10 mouse cellular contexts compared by ENCODE assay signal in genomic region chr9:107901627-107901914, GRCm38 (mm10). TPM values are rescaled to one million over a fixed set of nuclear protein-coding genes. Genes with fewer than 3 reads are reported as not detected.
A peak's percentile ranks its signal among the peaks of the same experiment; 100 is the strongest.
DNase-seq lines count a peak whose midpoint lies in the region; ATAC-seq lines count a peak whose summit lies in the region.
"Had no signal": no experiment of that assay in that cellular context is flagged by ENCODE, and none has a peak within 500 bp of the region (broad histone marks: within the 10 kb centered on the region; RNA-seq: fewer than 3 reads in every experiment).

No protein-coding gene starts in this region.

- WGBS in heart, embryonic 16.5 days = 28% methylated on average over 17 of the region's 17 CpGs
- WGBS in embryonic facial prominence, embryonic 13.5 days = 17% methylated on average over 17 of the region's 17 CpGs
- WGBS in intestine, embryonic 15.5 days = 26% methylated on average over 17 of the region's 17 CpGs
- whole genome bisulfite sequencing in midbrain, embryonic 16.5 days = 11% methylated on average over 17 of the region's 17 CpGs

- 0 out of 2 replicates have a peak, but pooled peaks cover 2% of the 10 kb centered on the region for H3K36me3 ChIP-seq in heart, embryonic 16.5 days (ENCODE audit: control insufficient read depth, insufficient read depth)
- H3K36me3 ChIP-seq in embryonic facial prominence, embryonic 13.5 days = peaks cover 35% of the 10 kb centered on the region
- H3K36me3 ChIP-seq in intestine, embryonic 15.5 days = peaks cover 10% of the 10 kb centered on the region
- no peaks in the 10 kb centered on the region; the same call in 1 of the 2 replicates for H3K36me3 ChIP-seq in midbrain, embryonic 16.5 days (ENCODE audit: control insufficient read depth, insufficient read depth, low read length)

- no peaks in the 10 kb centered on the region for H3K9me3 ChIP-seq in heart, embryonic 16.5 days (replicated peaks; ENCODE audit: control insufficient read depth, low read length)
- no peaks in the 10 kb centered on the region for H3K9me3 ChIP-seq in embryonic facial prominence, embryonic 13.5 days
- no peaks in the 10 kb centered on the region for H3K9me3 ChIP-seq in intestine, embryonic 15.5 days
- H3K9me3 ChIP-seq in midbrain, embryonic 16.5 days (replicated peaks; ENCODE audit: control insufficient read depth, low read length, poor library complexity, severe bottlenecking) = no peaks in the 10 kb centered on the region

- no peak for DNase-seq in heart, adult 8-10 months (ENCODE audit: low spot score)
- DNase-seq in thymus, adult 18-20 months = no peak
- DNase-seq in gastrocnemius, adult 8-10 months (ENCODE audit: low spot score in 2 of 2) = no peak
- DNase-seq in right cerebral cortex, adult 18-20 months = no peak

- peaks cover 14% of the 10 kb centered on the region for H3K4me1 ChIP-seq in heart, embryonic 16.5 days (ENCODE audit: control insufficient read depth, insufficient read depth, low read length)
- H3K4me1 ChIP-seq in embryonic facial prominence, embryonic 13.5 days = peaks cover 23% of the 10 kb centered on the region
- H3K4me1 ChIP-seq in intestine, embryonic 15.5 days (replicated peaks) = peaks cover 23% of the 10 kb centered on the region
- peaks cover 9% of the 10 kb centered on the region; the same call in 1 of the 2 replicates for H3K4me1 ChIP-seq in midbrain, embryonic 16.5 days (ENCODE audit: control insufficient read depth, insufficient read depth, low read length)

- peaks cover 9% of the 10 kb centered on the region for H3K27me3 ChIP-seq in heart, embryonic 16.5 days (ENCODE audit: control insufficient read depth, insufficient read depth, low read length)
- H3K27me3 ChIP-seq in embryonic facial prominence, embryonic 13.5 days = peaks cover 23% of the 10 kb centered on the region
- H3K27me3 ChIP-seq in intestine, embryonic 15.5 days (replicated peaks) = peaks cover 9% of the 10 kb centered on the region; the same call in 1 of the 2 replicates
- H3K27me3 ChIP-seq in midbrain, embryonic 16.5 days (ENCODE audit: control insufficient read depth, insufficient read depth, low read depth, low read length) = peaks cover 7% of the 10 kb centered on the region

- no peak for ATAC-seq in heart, embryonic 16.5 days (replicated peaks; ENCODE audit: extremely low read depth, insufficient read depth, low FRiP score)
- ATAC-seq in embryonic facial prominence, embryonic 13.5 days (ENCODE audit: insufficient number of reproducible peaks, insufficient read depth, low FRiP score, low TSS enrichment, low read depth) = no peak
- no peak for ATAC-seq in intestine, embryonic 15.5 days
- no peak for ATAC-seq in midbrain, embryonic 16.5 days

- H3K4me3 ChIP-seq in heart, embryonic 16.5 days (ENCODE audit: low read length) = peak overlapping the region; percentile 35; the same call in 1 of the 2 replicates
- H3K4me3 ChIP-seq in embryonic facial prominence, embryonic 13.5 days = 0 out of 2 replicates have a peak overlapping the region, but pooled peaks have one; percentile 37
- H3K4me3 ChIP-seq in intestine, embryonic 15.5 days (replicated peaks) = peak overlapping the region; percentile 32; the same call in 1 of the 2 replicates
- peak overlapping the region; percentile 36; the same call in 1 of the 2 replicates for H3K4me3 ChIP-seq in midbrain, embryonic 16.5 days (ENCODE audit: low read depth, low read length)

- H3K9ac ChIP-seq in heart, embryonic 16.5 days (ENCODE audit: low read length) = no peak overlapping the region
- H3K9ac ChIP-seq in embryonic facial prominence, embryonic 13.5 days = peak overlapping the region; percentile 63; the same call in 1 of the 2 replicates
- peak overlapping the region; percentile 44; the same call in 1 of the 2 replicates for H3K9ac ChIP-seq in intestine, embryonic 15.5 days
- peak overlapping the region; percentile 31; the same call in 1 of the 2 replicates for H3K9ac ChIP-seq in midbrain, embryonic 16.5 days (ENCODE audit: low read depth, low read length)

- H3K4me2 ChIP-seq in heart, embryonic 16.5 days (ENCODE audit: low read depth, low read length) = peak overlapping the region; percentile 63
- peak overlapping the region; percentile 66 for H3K4me2 ChIP-seq in embryonic facial prominence, embryonic 13.5 days
- peak overlapping the region; percentile 67 for H3K4me2 ChIP-seq in intestine, embryonic 15.5 days (replicated peaks)
- H3K4me2 ChIP-seq in midbrain, embryonic 16.5 days (ENCODE audit: low read length) = peak overlapping the region; percentile 62

- H3K27ac ChIP-seq in heart, embryonic 16.5 days (ENCODE audit: low read length) = no peak overlapping the region
- no peak overlapping the region for H3K27ac ChIP-seq in embryonic facial prominence, embryonic 13.5 days
- no peak overlapping the region for H3K27ac ChIP-seq in intestine, embryonic 15.5 days
- H3K27ac ChIP-seq in midbrain, embryonic 16.5 days (ENCODE audit: low read length) = no peak overlapping the region

RNA-seq across cellular contexts. Expression of gene Mst1r, which starts 5.1 kb away (rescaled TPM):
- 2.4 and 2.8 TPM in 2 replicates for polyA plus RNA-seq in heart, embryonic 16.5 days (2015; fragmentation: Nextera tagmentation; extraction: Ambion mirVana)
- 1 to 10 TPM; 1.3 to 3.7 (median 2.1) TPM for total RNA-seq in heart, adult 8-10 months (2022)
- polyA plus RNA-seq in embryonic facial prominence, embryonic 13.5 days (2015; fragmentation: Nextera tagmentation; extraction: Ambion mirVana) = 5.1 and 6.3 TPM in 2 replicates
- 11.4 and 14.2 TPM in 2 replicates for polyA plus RNA-seq in intestine, embryonic 15.5 days (2015; fragmentation: Nextera tagmentation; extraction: Ambion mirVana)
- polyA plus RNA-seq in midbrain, embryonic 16.5 days (2015; fragmentation: Nextera tagmentation; extraction: Ambion mirVana) = 1.4 and 2.6 TPM in 2 replicates
- total RNA-seq in gastrocnemius, adult 8-10 months (2022) = 1 to 10 TPM in 1 of 4 experiments, under 1 TPM in 3; 0.43 to 1.4 (median 0.82) TPM

RNA-seq across cellular contexts. Expression of gene Mon1a, which starts 13.6 kb away (rescaled TPM):
- polyA plus RNA-seq in heart, embryonic 16.5 days (2015; fragmentation: Nextera tagmentation; extraction: Ambion mirVana) = 11.0 and 13.1 TPM in 2 replicates
- 10 to 100 TPM; 10.8 to 12.2 (median 11.9) TPM for total RNA-seq in heart, adult 8-10 months (2022)
- polyA plus RNA-seq in embryonic facial prominence, embryonic 13.5 days (2015; fragmentation: Nextera tagmentation; extraction: Ambion mirVana) = 14.7 and 14.9 TPM in 2 replicates
- polyA plus RNA-seq in intestine, embryonic 15.5 days (2015; fragmentation: Nextera tagmentation; extraction: Ambion mirVana) = 18.5 and 20.7 TPM in 2 replicates
- 23.3 and 23.4 TPM in 2 replicates for polyA plus RNA-seq in midbrain, embryonic 16.5 days (2015; fragmentation: Nextera tagmentation; extraction: Ambion mirVana)
- 10 to 100 TPM; 10.8 to 14.7 (median 11.9) TPM for total RNA-seq in gastrocnemius, adult 8-10 months (2022)

RNA-seq across cellular contexts. Expression of gene Actl11, which starts 26.7 kb away (rescaled TPM):
- polyA plus RNA-seq in heart, embryonic 16.5 days (2015; fragmentation: Nextera tagmentation; extraction: Ambion mirVana) = not detected in 2 replicates
- not detected for total RNA-seq in heart, adult 8-10 months (2022)
- polyA plus RNA-seq in embryonic facial prominence, embryonic 13.5 days (2015; fragmentation: Nextera tagmentation; extraction: Ambion mirVana) = not detected in 2 replicates
- polyA plus RNA-seq in intestine, embryonic 15.5 days (2015; fragmentation: Nextera tagmentation; extraction: Ambion mirVana) = not detected in 2 replicates
- polyA plus RNA-seq in midbrain, embryonic 16.5 days (2015; fragmentation: Nextera tagmentation; extraction: Ambion mirVana) = not detected in 2 replicates
- not detected for total RNA-seq in gastrocnemius, adult 8-10 months (2022)
- total RNA-seq: adrenal gland, postnatal 10 days; megakaryocyte, adult 5-6 weeks had no signal

RNA-seq across cellular contexts. Expression of gene Rbm6, which starts 28.5 kb away (rescaled TPM):
- polyA plus RNA-seq in heart, embryonic 16.5 days (2015; fragmentation: Nextera tagmentation; extraction: Ambion mirVana) = 48.3 and 48.8 TPM in 2 replicates
- total RNA-seq in heart, adult 8-10 months (2022) = 10 to 100 TPM; 24.8 to 31.0 (median 27.6) TPM
- polyA plus RNA-seq in embryonic facial prominence, embryonic 13.5 days (2015; fragmentation: Nextera tagmentation; extraction: Ambion mirVana) = 102 and 108 TPM in 2 replicates
- 67.2 and 70.5 TPM in 2 replicates for polyA plus RNA-seq in intestine, embryonic 15.5 days (2015; fragmentation: Nextera tagmentation; extraction: Ambion mirVana)
- polyA plus RNA-seq in midbrain, embryonic 16.5 days (2015; fragmentation: Nextera tagmentation; extraction: Ambion mirVana) = 95.5 and 113 TPM in 2 replicates
- total RNA-seq in gastrocnemius, adult 8-10 months (2022) = 10 to 100 TPM; 17.3 to 20.0 (median 18.0) TPM

RNA-seq across cellular contexts. Expression of gene Camkv, which starts 33.9 kb away (rescaled TPM):
- 0.77 and 2.3 TPM in 2 replicates for polyA plus RNA-seq in heart, embryonic 16.5 days (2015; fragmentation: Nextera tagmentation; extraction: Ambion mirVana)
- total RNA-seq in heart, adult 8-10 months (2022) = under 1 TPM in 2 of 4 experiments, not detected in 2; 0.16 to 0.66 TPM
- polyA plus RNA-seq in embryonic facial prominence, embryonic 13.5 days (2015; fragmentation: Nextera tagmentation; extraction: Ambion mirVana) = 9.1 and 9.7 TPM in 2 replicates
- polyA plus RNA-seq in intestine, embryonic 15.5 days (2015; fragmentation: Nextera tagmentation; extraction: Ambion mirVana) = 1.9 and 2.2 TPM in 2 replicates
- polyA plus RNA-seq in midbrain, embryonic 16.5 days (2015; fragmentation: Nextera tagmentation; extraction: Ambion mirVana) = 90.2 and 121 TPM in 2 replicates
- under 1 TPM; 0.20 to 0.46 (median 0.35) TPM for total RNA-seq in gastrocnemius, adult 8-10 months (2022)
